Mouse (Mus musculus) cerebellum, postnatal 25 days (tissue): ENCODE measurements around the gene Cyp4f14.

Experiments used
- DNase-seq, 2 experiments: peaks; one replicate each; pipeline ENCODE4 v3.0.0; 2021; ENCODE audit warnings: mixed read lengths in 2 of 2

Gene Cyp4f14

GRCm38 (mm10) chr17:32917131-32917530 is at the start of gene Cyp4f14:
TSS of gene Cyp4f14 (minus strand) at chr17:32917342.
- DNase-seq: peak; percentile 49 to 65

GRCm38 (mm10) chr17:32965623-32966290 is 48.6 kb upstream of the Cyp4f14 start, which contains the start of gene Zfp472:
TSS of gene Zfp472 (plus strand) at chr17:32965814.
- DNase-seq: peak; percentile 89

GRCm38 (mm10) chr17:32965253-32965622 is 48.1 kb upstream of the Cyp4f14 start:
- peak in 1 of 2 experiments; percentile 51 for DNase-seq

GRCm38 (mm10) chr17:32951441-32951840 is 34.3 kb upstream of the Cyp4f14 start:
- DNase-seq: peak; percentile 82 to 94

- no peak for DNase-seq
Observed at GRCm38 (mm10) chr17:32951006-32951405, 33.9 kb upstream of the Cyp4f14 start.

- no peak for DNase-seq
Observed at GRCm38 (mm10) chr17:32950136-32950535, 33.0 kb upstream of the Cyp4f14 start.

- peak; percentile 94 to 97 for DNase-seq
Observed at GRCm38 (mm10) chr17:32947215-32947914, 30.2 kb upstream of the Cyp4f14 start, which contains the start of gene Cyp4f13. TSS of gene Cyp4f13 (minus strand) at chr17:32947402.

GRCm38 (mm10) chr17:32946716-32947115 is 29.6 kb upstream of the Cyp4f14 start:
- DNase-seq: peak in 1 of 2 experiments; percentile 15

- no peak for DNase-seq
Observed at GRCm38 (mm10) chr17:32944402-32945035, 27.4 kb upstream of the Cyp4f14 start.

- DNase-seq: no peak
Observed at GRCm38 (mm10) chr17:32943661-32944060, 26.5 kb upstream of the Cyp4f14 start.

- DNase-seq: no peak
Observed at GRCm38 (mm10) chr17:32939831-32940230, 22.7 kb upstream of the Cyp4f14 start.

- DNase-seq: no peak
Observed at GRCm38 (mm10) chr17:32927803-32928202, 10.7 kb upstream of the Cyp4f14 start.

- DNase-seq: peak; percentile 76 to 84
Observed at GRCm38 (mm10) chr17:32924658-32925312, 7.6 kb upstream of the Cyp4f14 start.

GRCm38 (mm10) chr17:32923681-32924080 is 6.5 kb upstream of the Cyp4f14 start:
- no peak for DNase-seq

- no peak for DNase-seq
Observed at GRCm38 (mm10) chr17:32919123-32919522, 2.0 kb upstream of the Cyp4f14 start.

- no peak for DNase-seq
Observed at GRCm38 (mm10) chr17:32916075-32916474, 1.1 kb downstream of the Cyp4f14 start.

GRCm38 (mm10) chr17:32906172-32906571 is 11.0 kb downstream of the Cyp4f14 start:
- no peak for DNase-seq

- peak; percentile 70 to 81 for DNase-seq
Observed at GRCm38 (mm10) chr17:32905239-32905638, 11.9 kb downstream of the Cyp4f14 start.

- no peak for DNase-seq
Observed at GRCm38 (mm10) chr17:32904414-32904813, 12.7 kb downstream of the Cyp4f14 start.

- DNase-seq: no peak
Observed at GRCm38 (mm10) chr17:32901751-32902525, 15.2 kb downstream of the Cyp4f14 start.

- DNase-seq: no peak
Observed at GRCm38 (mm10) chr17:32895421-32895820, 21.7 kb downstream of the Cyp4f14 start.

GRCm38 (mm10) chr17:32893901-32894300 is 23.2 kb downstream of the Cyp4f14 start:
- no peak for DNase-seq
